Mouse (Mus musculus): ENCODE data around the gene Ttll7. TPM values are rescaled to one million over a fixed set of nuclear protein-coding genes. Genes with fewer than 3 reads are reported as not detected.
A peak's percentile ranks its signal among the peaks of the same experiment; 100 is the strongest.

Gene Ttll7
- total RNA-seq, 2 experiments from 2014 or later: 50.4 to 57.1 TPM

DNA sequence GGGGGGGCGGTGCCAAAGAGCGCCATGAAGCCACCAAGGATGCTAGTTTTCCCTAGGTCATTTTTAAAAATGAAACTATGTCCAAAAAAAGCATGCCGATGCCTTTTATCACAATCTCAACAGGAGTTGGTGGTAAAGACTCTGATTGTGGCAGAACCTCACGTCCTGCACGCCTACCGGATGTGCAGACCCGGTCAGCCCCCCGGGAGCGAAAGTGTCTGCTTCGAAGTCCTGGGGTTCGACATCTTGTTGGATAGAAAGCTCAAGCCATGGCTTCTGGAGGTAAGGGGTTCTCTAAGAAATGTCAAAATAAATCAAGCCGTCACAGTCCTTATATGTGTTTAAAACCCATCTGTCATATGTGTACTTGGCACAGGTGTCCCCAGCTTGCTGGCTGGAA lies 60.9 kb downstream of the Ttll7 start:
- no peak for DNase-seq

DNA sequence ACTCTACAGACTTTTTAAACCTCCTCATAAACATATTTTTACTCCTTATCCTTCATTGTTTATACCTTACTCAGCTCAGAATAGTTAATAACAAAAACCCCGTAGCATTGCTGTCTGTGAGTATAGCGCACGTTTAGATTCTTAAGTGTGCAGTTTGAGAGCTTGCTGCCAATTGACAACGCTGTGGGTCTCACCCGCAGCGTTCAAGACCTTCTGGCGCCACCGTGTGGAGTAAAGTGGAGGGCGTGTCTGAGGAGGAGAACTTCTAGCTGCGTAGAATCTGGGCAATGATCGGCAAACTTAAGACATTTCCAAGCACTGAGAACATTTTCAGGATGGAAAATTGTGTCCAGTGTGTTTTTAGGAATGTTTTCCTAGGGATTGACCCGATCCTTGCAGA lies 62.6 kb downstream of the Ttll7 start:
- peak; percentile 44 for DNase-seq

GRCm38 (mm10) chr3:146917891-146918290 lies 65.7 kb downstream of the Ttll7 start:
- DNase-seq: no peak

GRCm38 (mm10) chr3:146918323-146918722 lies 66.2 kb downstream of the Ttll7 start:
- no peak for DNase-seq

DNA sequence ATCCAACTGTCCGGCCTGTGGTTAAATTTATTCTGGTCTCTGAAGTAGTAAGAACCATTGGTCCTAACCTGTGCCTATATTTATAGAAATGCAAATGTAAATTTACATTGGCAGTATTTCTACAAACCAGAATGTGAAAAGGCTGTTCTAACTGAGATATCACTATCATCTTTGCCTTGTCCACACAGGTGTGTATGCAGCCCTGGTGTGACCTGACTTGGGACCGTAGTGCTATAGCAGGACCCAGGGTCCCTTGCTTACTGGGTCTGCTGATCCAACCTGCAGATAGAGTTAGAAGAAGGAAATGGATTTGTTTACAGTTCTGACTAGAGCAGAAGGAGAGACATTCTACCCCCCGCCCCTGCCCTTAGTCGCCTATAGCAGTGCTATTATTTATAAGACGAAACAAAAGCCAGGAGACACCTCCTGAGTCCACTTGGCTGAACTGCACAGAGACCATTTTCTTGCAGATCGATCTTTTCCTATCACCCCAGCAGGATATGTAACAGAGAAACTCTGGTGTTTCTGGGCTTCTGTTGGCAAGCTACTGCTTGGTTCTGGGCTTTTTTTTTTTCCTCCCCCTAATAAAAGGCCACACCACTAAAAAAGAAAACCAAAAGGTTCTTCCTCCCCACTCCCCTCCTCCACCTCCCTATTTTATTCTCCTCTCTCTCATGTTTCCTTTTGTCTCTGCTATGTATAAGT lies 75.3 kb downstream of the Ttll7 start:
- DNase-seq: no peak

DNA sequence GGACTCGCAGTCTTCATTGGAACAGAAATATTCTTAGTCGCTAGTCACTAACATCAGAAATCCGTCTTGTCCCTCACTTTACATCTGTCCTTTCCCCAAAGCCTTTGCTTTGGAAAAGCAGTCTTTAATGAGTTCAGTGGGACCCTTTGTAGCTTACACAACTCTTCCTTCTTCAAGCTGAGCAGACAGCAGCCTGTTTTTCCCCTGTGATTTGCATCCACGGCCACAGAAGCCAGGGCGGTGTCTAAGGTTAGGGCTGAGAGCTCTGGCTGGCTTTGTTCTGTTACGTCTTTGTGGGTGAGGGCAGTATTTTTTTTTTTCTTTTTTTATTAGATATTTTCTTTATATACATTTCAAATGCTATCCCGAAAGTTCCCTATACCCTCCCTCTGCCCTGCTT lies 76.0 kb downstream of the Ttll7 start:
- DNase-seq: no peak

DNA sequence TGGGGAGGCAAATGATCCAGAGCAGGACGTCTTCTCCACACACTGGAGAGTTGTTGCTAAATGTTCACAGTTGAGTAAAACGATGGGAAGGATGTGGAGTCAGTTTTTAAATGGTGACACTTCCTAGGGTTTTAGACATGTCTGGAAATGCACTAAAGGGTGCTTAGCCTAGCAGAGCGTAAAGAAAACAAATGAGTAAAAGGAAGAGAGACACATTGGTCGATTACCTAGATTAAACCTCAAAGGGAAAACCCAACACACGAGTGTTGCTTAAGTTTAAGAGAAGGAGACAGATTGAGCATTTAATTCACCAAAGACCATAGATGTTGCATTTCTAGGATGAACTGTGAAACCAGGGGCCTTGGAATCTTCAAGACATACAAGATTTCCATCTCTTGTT lies 76.8 kb downstream of the Ttll7 start:
- DNase-seq: no peak

- no peak for DNase-seq
Observed at GRCm38 (mm10) chr3:146931190-146931589, 79.0 kb downstream of the Ttll7 start.

DNA sequence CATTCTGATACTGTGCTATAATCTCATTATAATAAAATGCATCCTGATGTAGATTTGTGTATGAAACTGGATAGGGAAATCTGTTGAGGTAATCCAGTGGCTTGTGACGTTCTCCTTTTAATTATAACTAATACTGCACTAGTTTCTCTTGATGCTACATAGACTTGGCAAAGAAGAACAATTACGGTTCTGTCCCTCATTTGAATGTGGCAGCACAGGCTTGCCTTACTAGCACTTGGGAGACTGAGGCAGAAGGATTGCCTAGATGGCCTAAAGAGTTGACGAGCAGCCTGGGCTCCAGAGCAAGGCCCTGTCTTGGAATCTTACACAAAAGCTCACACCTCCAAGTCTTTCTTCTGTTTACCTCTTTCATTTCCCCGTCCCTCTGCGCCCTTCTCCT lies 80.3 kb downstream of the Ttll7 start:
- no peak for DNase-seq

DNA sequence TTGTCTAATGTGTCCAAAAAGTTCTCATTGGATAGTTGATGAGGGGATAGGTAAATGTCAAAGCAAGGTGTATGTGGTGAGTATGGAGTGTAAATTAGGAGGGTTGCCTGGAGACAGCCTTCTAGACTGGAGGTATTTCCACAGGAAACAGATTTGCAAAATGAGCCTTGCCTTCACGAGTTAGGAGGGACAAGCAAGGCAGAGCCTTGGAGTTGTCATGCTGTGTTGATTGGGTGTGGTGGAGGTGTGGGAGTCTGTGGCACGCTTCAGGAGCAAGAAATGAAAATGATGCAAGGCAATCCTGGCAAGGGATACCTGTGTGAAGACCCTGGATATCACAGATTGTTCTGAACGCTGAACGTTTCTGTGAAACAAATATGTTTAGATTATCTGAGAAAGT lies 84.7 kb downstream of the Ttll7 start:
- no peak for DNase-seq

- no peak for DNase-seq
Observed at GRCm38 (mm10) chr3:146939391-146940250, 87.5 kb downstream of the Ttll7 start.

DNA sequence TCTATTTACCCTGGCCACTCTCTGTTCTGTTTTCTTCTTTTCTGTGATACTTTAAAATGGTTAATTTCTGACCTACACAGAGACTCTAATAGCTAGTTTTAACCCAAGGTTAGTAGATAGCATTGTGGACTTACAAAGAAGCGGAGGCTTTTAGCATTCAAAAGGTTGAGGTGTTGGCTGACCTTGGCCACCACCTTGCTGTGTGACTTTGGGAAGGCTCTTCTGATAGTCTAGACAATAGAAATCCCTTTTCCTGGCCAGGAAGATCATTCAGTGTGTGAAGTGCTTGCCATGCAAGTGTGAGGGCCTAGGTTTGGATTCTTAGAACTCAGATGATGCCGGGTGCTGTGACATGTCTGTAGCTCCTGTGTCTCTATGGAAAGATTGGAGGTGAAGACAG lies 90.9 kb downstream of the Ttll7 start:
- no peak for DNase-seq

- DNase-seq: no peak
Observed at GRCm38 (mm10) chr3:146945342-146945741, 93.2 kb downstream of the Ttll7 start.

- DNase-seq: peak; percentile 8
Observed at GRCm38 (mm10) chr3:146945887-146946286, 93.7 kb downstream of the Ttll7 start.

DNA sequence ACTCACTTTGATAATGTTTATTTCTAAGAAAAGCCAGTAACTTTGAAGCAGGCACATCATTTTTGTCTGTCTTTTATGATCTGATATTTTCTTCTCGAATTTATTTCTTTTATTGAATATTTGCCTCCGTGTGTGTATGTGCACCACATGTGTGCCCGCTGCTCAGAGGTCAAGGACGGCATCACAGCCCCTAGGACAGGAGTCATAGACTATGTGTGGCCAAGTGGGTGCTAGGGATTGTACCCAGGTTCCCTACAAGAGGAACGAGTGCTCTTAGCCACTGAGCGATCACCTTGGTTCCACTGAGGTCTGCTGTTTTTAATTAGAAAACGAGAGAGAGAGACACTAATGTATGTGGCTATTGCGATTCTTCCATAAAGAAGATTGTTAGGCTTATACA lies 94.5 kb downstream of the Ttll7 start:
- no peak for DNase-seq

GRCm38 (mm10) chr3:146956792-146957191 lies 104.6 kb downstream of the Ttll7 start:
- DNase-seq: no peak

DNA sequence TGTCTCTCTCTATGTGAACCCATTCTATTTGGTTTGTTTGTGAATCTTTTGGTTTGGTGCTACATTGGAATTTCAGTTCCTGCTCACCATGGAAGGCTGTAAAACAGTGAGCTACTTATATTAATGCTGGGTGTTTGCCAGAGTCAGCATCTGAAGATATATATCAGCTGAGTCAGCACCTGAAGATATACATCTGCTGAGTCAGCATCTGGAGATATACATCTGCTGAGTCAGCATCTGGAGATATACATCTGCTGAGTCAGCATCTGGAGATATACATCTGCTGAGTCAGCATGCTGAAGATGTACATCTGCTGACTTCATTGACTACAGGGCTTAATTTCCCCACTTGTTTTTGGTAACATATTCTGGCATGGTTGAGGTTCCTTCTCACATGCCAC lies 110.7 kb downstream of the Ttll7 start:
- no peak for DNase-seq

DNA sequence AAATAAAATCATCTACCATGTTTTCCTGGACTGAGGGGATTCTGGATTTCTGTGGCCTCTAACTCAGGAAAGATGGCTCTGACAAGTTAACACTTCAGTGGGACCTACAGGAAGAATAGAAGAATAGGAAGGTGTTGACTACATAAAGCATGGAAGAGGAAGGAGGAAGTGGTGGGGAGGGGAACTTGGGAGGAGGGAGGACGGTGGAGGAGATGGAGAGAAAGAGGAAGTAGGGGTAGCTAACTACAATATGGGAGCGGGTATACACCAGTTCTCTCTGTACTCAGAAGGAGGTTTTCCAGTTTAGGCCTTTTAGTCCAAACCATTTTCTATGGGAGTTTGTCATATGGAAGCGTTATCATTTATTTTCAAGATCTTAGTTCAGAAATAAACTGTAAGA lies 112.2 kb downstream of the Ttll7 start:
- DNase-seq: no peak

GRCm38 (mm10) chr3:146967242-146967641 lies 115.1 kb downstream of the Ttll7 start:
- DNase-seq: no peak

- no peak for DNase-seq
Observed at GRCm38 (mm10) chr3:146967834-146968233, 115.7 kb downstream of the Ttll7 start.

DNA sequence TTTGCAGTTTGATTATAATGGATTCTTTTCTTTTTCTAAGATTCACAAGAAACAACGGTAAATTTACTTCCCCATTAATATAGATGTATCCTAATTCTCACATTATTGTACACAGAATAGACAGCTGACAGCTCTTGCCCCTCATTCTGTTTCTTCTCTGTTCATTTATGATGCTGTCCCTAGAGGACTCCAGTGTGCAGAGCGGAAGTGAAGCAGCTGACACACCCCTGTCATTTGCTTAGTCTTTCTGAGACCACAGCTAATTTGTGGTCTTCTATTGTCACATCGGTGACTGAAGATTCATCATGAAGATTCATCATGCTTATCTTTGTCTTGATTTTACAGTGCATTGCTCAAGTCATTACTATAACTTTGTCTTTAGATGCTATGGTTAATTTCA lies 126.1 kb downstream of the Ttll7 start:
- DNase-seq: no peak

- DNase-seq: no peak
Observed at GRCm38 (mm10) chr3:146993834-146994669, 141.9 kb downstream of the Ttll7 start.

All from gastrocnemius, postnatal 25 days (tissue).